Mouse (Mus musculus) embryonic fibroblast, embryonic 13.5 days (primary cell): Measurements from ENCODE around the gene Qrfp.

Experiments used
- CTCF ChIP-seq: IDR thresholded peaks from 2 replicates; pipeline ENCODE4 v1.5.1; 2011; ENCODE audit warnings: mild to moderate bottlenecking, control low read depth, low read length, moderate library complexity, borderline replicate concordance; ENCODE audit not compliant: insufficient read depth
- POLR2A ChIP-seq: IDR thresholded peaks from 2 replicates; pipeline ENCODE4 v1.6.1; 2011; ENCODE audit warnings: low read depth, mild to moderate bottlenecking, control low read depth, low read length, moderate library complexity

- TF ChIP-seq CTCF, result no peak
- TF ChIP-seq POLR2A, result no peak
Measured at GRCm38 (mm10) chr2:31762155-31762554, 48.2 kb downstream of the Qrfp start.
